9 mouse cellular contexts compared by ENCODE assay signal in the genomic region with DNA sequence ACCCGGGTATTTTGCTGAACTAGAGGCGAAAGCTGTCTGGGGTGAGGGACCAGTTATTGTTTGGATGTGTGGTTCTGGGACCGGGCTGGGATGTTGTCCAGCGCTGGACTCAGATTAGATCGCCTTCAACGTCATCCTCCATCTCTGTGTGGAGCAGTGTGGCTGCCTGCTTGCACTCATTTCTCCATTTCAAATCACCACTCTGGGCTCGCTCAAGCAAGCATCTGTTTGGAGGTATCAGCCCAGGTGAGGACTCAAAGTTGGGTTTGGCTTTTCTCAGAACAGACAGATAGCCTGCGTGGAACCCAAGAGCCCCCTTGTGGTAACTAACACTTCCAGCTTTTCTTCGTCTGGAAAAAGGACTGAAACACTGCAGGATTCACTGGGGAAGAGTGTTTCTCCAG. TPM values are rescaled to one million over a fixed set of nuclear protein-coding genes. Genes with fewer than 3 reads are reported as not detected.
A peak's percentile ranks its signal among the peaks of the same experiment; 100 is the strongest.
DNase-seq lines count a peak whose midpoint lies in the region; ATAC-seq lines count a peak whose summit lies in the region.
"Had no signal": no experiment of that assay in that cellular context is flagged by ENCODE, and none has a peak within 500 bp of the region (broad histone marks: within the 10 kb centered on the region; RNA-seq: fewer than 3 reads in every experiment).

No protein-coding gene starts in this region.

- WGBS in liver, embryonic 11.5 days: 47% methylated on average over 9 of the region's 9 CpGs
- WGBS in forebrain, embryonic 10.5 days: 47% methylated on average over 9 of the region's 9 CpGs
- 46% methylated on average over 9 of the region's 9 CpGs for WGBS in hindbrain, embryonic 13.5 days
- WGBS in midbrain, embryonic 16.5 days: 40% methylated on average over 9 of the region's 9 CpGs

- H3K36me3 ChIP-seq in liver, embryonic 11.5 days (ENCODE audit: control insufficient read depth, insufficient read depth, low read length): no peaks in the 10 kb centered on the region
- no peaks in the 10 kb centered on the region for H3K36me3 ChIP-seq in forebrain, embryonic 10.5 days (replicated peaks)
- H3K36me3 ChIP-seq in hindbrain, embryonic 13.5 days: no peaks in the 10 kb centered on the region
- H3K36me3 ChIP-seq in midbrain, embryonic 16.5 days (ENCODE audit: control insufficient read depth, insufficient read depth, low read length): no peaks in the 10 kb centered on the region
- H3K36me3 ChIP-seq: embryonic facial prominence, embryonic 12.5 days had no signal

- no peak overlapping the region for H3K4me3 ChIP-seq in liver, embryonic 11.5 days (ENCODE audit: low read depth, low read length)
- no peak overlapping the region for H3K4me3 ChIP-seq in forebrain, embryonic 10.5 days
- H3K4me3 ChIP-seq in hindbrain, embryonic 13.5 days: no peak overlapping the region
- H3K4me3 ChIP-seq in midbrain, embryonic 16.5 days (ENCODE audit: low read depth, low read length): no peak overlapping the region
- H3K4me3 ChIP-seq: embryonic facial prominence, embryonic 12.5 days had no signal

- no peaks in the 10 kb centered on the region for H3K27me3 ChIP-seq in liver, embryonic 11.5 days (replicated peaks; ENCODE audit: control insufficient read depth, insufficient read depth, low read length)
- H3K27me3 ChIP-seq in forebrain, embryonic 10.5 days (ENCODE audit: poor library complexity, severe bottlenecking): no peaks in the 10 kb centered on the region
- H3K27me3 ChIP-seq in hindbrain, embryonic 13.5 days: peaks cover 7% of the 10 kb centered on the region; the same call in 1 of the 2 replicates
- H3K27me3 ChIP-seq in midbrain, embryonic 16.5 days (ENCODE audit: control insufficient read depth, insufficient read depth, low read depth, low read length): no peaks in the 10 kb centered on the region
- H3K27me3 ChIP-seq: embryonic facial prominence, embryonic 12.5 days had no signal

- no peaks in the 10 kb centered on the region for H3K9me3 ChIP-seq in liver, embryonic 11.5 days (ENCODE audit: control insufficient read depth, low read length)
- H3K9me3 ChIP-seq in forebrain, embryonic 10.5 days: no peaks in the 10 kb centered on the region
- no peaks in the 10 kb centered on the region for H3K9me3 ChIP-seq in hindbrain, embryonic 13.5 days
- no peaks in the 10 kb centered on the region for H3K9me3 ChIP-seq in midbrain, embryonic 16.5 days (replicated peaks; ENCODE audit: control insufficient read depth, low read length, poor library complexity, severe bottlenecking)
- H3K9me3 ChIP-seq: embryonic facial prominence, embryonic 12.5 days had no signal

- no peak overlapping the region for H3K27ac ChIP-seq in liver, embryonic 11.5 days (ENCODE audit: low read depth, low read length)
- no peak overlapping the region for H3K27ac ChIP-seq in forebrain, embryonic 10.5 days
- 0 out of 2 replicates have a peak overlapping the region, but pooled peaks have one; percentile 36 for H3K27ac ChIP-seq in hindbrain, embryonic 13.5 days
- peak overlapping the region; percentile 70 for H3K27ac ChIP-seq in midbrain, embryonic 16.5 days (ENCODE audit: low read length)
- H3K27ac ChIP-seq: embryonic facial prominence, embryonic 12.5 days had no signal

- no peak overlapping the region for H3K9ac ChIP-seq in liver, embryonic 11.5 days (ENCODE audit: low read depth, low read length)
- H3K9ac ChIP-seq in hindbrain, embryonic 13.5 days: no peak overlapping the region
- H3K9ac ChIP-seq in midbrain, embryonic 16.5 days (ENCODE audit: low read depth, low read length): no peak overlapping the region
- H3K9ac ChIP-seq: embryonic facial prominence, embryonic 12.5 days had no signal

- no peak for ATAC-seq in liver, embryonic 11.5 days (replicated peaks; ENCODE audit: low FRiP score)
- ATAC-seq in hindbrain, embryonic 13.5 days (ENCODE audit: low FRiP score): peak; percentile 55; the same call in 1 of the 2 replicates
- peak; percentile 86 for ATAC-seq in midbrain, embryonic 16.5 days

- DNase-seq in liver: peak; percentile 15
- no peak for DNase-seq in liver, embryonic 11.5 days (ENCODE audit: low spot score)
- peak; percentile 20 for DNase-seq in adrenal gland, postnatal 25 days
- peak; percentile 59 for DNase-seq in forebrain, embryonic 10.5 days (ENCODE audit: extremely low spot score, low spot score)
- DNase-seq in left cerebral cortex, adult 8-10 months (ENCODE audit: low spot score in 2 of 2): peak; percentile 46 to 52
- peak; percentile 17 to 19 for DNase-seq in urinary bladder, postnatal 36 days (ENCODE audit: low spot score in 2 of 2)

- no peak overlapping the region for H3K4me2 ChIP-seq in liver, embryonic 11.5 days
- H3K4me2 ChIP-seq in hindbrain, embryonic 13.5 days: no peak overlapping the region
- H3K4me2 ChIP-seq in midbrain, embryonic 16.5 days (ENCODE audit: low read length): peak overlapping the region; percentile 19
- H3K4me2 ChIP-seq: embryonic facial prominence, embryonic 12.5 days had no signal

- H3K4me1 ChIP-seq in liver, embryonic 11.5 days (replicated peaks; ENCODE audit: control insufficient read depth, insufficient read depth, low read length): no peaks in the 10 kb centered on the region
- H3K4me1 ChIP-seq in forebrain, embryonic 10.5 days: peaks cover 8% of the 10 kb centered on the region
- H3K4me1 ChIP-seq in hindbrain, embryonic 13.5 days (replicated peaks): peaks cover 14% of the 10 kb centered on the region
- peaks cover 12% of the 10 kb centered on the region for H3K4me1 ChIP-seq in midbrain, embryonic 16.5 days (ENCODE audit: control insufficient read depth, insufficient read depth, low read length)
- H3K4me1 ChIP-seq: embryonic facial prominence, embryonic 12.5 days had no signal

RNA-seq across cellular contexts. Expression of a gene that starts 33.5 kb away (rescaled TPM):
- polyA plus RNA-seq in liver, embryonic 11.5 days (2014; fragmentation: Nextera tagmentation; extraction: Ambion mirVana): 15.7 and 16.3 TPM in 2 replicates
- 19.3 and 22.3 TPM in 2 replicates for total RNA-seq in adrenal gland, postnatal 25 days (2021)
- polyA plus RNA-seq in forebrain, embryonic 10.5 days (2016; fragmentation: Nextera tagmentation; extraction: Ambion mirVana): 16.8 and 17.1 TPM in 2 replicates
- polyA plus RNA-seq in hindbrain, embryonic 13.5 days (2015; fragmentation: Nextera tagmentation; extraction: Ambion mirVana): 12.7 and 13.2 TPM in 2 replicates
- total RNA-seq in left cerebral cortex, adult 8-10 months (2022): 10 to 100 TPM; 21.9 to 25.0 (median 23.4) TPM
- 13.1 and 14.1 TPM in 2 replicates for polyA plus RNA-seq in midbrain, embryonic 16.5 days (2015; fragmentation: Nextera tagmentation; extraction: Ambion mirVana)

RNA-seq across cellular contexts. Expression of a gene that starts 33.6 kb away (rescaled TPM):
- 17.3 and 18.5 TPM in 2 replicates for polyA plus RNA-seq in liver, embryonic 11.5 days (2014; fragmentation: Nextera tagmentation; extraction: Ambion mirVana)
- total RNA-seq in adrenal gland, postnatal 25 days (2021): 8.1 and 8.6 TPM in 2 replicates
- polyA plus RNA-seq in forebrain, embryonic 10.5 days (2016; fragmentation: Nextera tagmentation; extraction: Ambion mirVana): 21.9 and 22.9 TPM in 2 replicates
- polyA plus RNA-seq in hindbrain, embryonic 13.5 days (2015; fragmentation: Nextera tagmentation; extraction: Ambion mirVana): 14.7 and 15.6 TPM in 2 replicates
- 1 to 10 TPM; 7.5 to 8.5 (median 8.0) TPM for total RNA-seq in left cerebral cortex, adult 8-10 months (2022)
- 13.4 and 13.8 TPM in 2 replicates for polyA plus RNA-seq in midbrain, embryonic 16.5 days (2015; fragmentation: Nextera tagmentation; extraction: Ambion mirVana)

Comparison
In these comparisons a context has a peak if more than half of its experiments do, and no peak if none do; other contexts are left out.
1. H3K27ac ChIP-seq: peak in hindbrain, embryonic 13.5 days (single experiment) and midbrain, embryonic 16.5 days (single experiment); none in liver, embryonic 11.5 days (single experiment) and forebrain, embryonic 10.5 days (single experiment).